Mouse (Mus musculus): ENCODE data around the gene Hadha. TPM values are rescaled to one million over a fixed set of nuclear protein-coding genes. Genes with fewer than 3 reads are reported as not detected.

Gene Hadha
- polyA plus RNA-seq, 1 experiment, result 31.6 TPM

DNA sequence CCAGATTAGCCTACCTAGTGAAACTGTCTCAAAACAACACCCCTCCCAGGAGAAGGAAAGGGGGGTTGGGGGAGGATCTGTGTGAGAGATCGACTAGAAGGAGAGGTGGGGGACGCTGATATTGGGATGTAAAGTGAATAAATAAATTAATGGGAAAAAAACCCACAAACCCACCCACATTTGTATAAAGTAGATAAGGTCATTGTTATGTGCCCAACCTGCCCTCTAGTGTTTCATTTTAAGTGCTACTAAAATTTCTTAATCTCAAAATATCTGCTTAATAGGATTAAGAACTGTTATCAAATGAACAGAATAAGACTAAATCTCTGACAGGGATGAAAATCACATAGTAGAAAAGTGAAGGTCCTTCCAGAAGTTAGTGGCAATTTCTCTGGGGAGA is 60.6 kb downstream of the Hadha start:
- Histone ChIP-seq H3K4me1 (peaks cover 4% of the 10 kb centered on the region; the same call in 1 of the 2 replicates), H3K27me3 (replicated peaks) (peaks cover 19% of the 10 kb centered on the region), H3K4me3 (replicated peaks) (no peak overlapping the region), H3K9me3 (peaks cover 4% of the 10 kb centered on the region), H3K36me3 (replicated peaks; ENCODE audit: low read length) (no peaks in the 10 kb centered on the region)
- TF ChIP-seq GATA1 (IDR thresholded peaks at IDR 0.05; ENCODE audit: borderline replicate concordance, low read length) (no peak), FLI1 (IDR thresholded peaks at IDR 0.05; ENCODE audit: low read length) (no peak)

DNA sequence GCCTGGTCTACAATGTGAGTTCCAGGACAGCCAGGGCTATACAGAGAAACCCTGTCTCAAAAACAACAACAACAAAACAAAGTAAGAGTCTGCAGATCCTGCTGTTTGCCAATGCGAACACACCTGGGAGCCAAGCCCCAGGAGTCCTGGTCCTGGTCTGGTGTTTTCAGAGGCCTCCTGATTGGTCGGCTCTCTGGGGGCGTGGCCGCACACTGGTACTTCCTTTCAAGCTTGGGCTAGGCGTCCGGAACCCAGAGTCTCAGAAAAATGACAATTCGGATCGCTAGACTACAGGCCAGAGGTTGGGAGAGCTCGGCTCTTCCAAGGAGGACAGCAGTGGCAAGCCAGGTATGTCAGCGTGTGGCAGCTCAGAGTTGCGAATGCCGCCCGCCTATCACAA is 62.3 kb downstream of the Hadha start:
- H3K4me3 ChIP-seq (replicated peaks), result no peak overlapping the region
- H3K4me1 ChIP-seq, result no peaks in the 10 kb centered on the region; the same call in 1 of the 2 replicates

DNA sequence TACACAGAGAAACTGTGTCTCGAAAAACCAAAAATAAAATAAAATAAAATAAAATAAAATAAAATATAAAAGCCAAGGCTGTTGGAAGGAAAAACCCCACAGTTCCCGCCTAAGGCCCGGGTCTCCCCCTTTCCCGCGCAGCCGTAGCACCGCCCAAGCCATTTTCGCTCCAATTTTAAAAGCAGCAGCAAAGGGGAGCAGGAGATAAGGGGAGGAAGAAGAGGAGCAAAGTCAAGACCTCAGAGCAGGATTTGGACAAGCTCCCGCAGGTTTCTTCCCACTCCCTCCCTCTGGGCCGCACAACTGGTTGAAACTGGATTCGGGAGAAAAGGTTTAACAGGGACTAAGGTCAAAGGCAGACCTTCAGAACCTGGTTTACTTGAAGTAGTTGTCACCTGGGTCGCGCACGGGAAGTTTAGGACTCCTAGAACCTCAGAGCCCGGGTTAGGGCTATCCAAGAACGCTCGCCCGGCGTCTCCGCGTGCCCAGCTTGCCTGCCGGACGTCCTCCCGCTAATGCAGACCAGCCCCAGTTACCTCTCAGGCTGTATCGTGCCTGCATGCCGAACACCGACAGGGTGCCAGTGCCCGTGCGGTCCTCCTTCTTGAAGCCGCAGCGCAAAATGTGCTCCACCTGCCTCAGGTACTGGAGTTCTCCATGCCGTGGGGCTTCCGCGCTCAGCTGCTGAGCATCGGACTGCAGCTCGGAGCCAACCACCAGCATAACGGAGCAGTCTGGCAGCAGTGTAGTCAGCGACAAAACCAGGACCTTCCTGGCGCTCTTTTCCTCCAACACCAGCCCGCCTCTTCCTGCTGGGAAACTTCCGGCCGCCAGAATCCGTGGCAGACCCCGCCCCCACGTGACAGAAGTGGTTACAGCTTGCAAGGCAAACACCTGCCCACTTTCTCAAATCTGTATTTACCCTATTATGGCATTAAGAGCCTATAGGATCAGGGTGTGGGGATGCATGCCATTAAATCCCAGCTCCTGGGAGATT is 81.8 kb downstream of the Hadha start, which contains the start of gene Tyms:
Tyms (minus strand) TSS at position 793 of the 997 bp plus-strand sequence.
- H3K36me3 ChIP-seq (replicated peaks; ENCODE audit: low read length), result peaks cover 32% of the 10 kb centered on the region
- TF ChIP-seq FLI1 (IDR thresholded peaks at IDR 0.05; ENCODE audit: low read length) (no peak), GATA1 (IDR thresholded peaks at IDR 0.05; ENCODE audit: borderline replicate concordance, low read length) (no peak)
- peaks cover 25% of the 10 kb centered on the region for H3K4me1 ChIP-seq
- peak within 1 kb of the TSS; percentile 97 for H3K4me3 ChIP-seq (replicated peaks)
- H3K9me3 ChIP-seq, result no peaks in the 10 kb centered on the region
- H3K27me3 ChIP-seq (replicated peaks), result no peaks in the 10 kb centered on the region

More for the DNA sequence above, 62.3 kb downstream of the Hadha start:
- peaks cover 4% of the 10 kb centered on the region; the same call in 1 of the 2 replicates for H3K9me3 ChIP-seq
- TF ChIP-seq FLI1 (IDR thresholded peaks at IDR 0.05; ENCODE audit: low read length) (no peak), GATA1 (IDR thresholded peaks at IDR 0.05; ENCODE audit: borderline replicate concordance, low read length) (no peak)
- H3K36me3 ChIP-seq (replicated peaks; ENCODE audit: low read length), result no peaks in the 10 kb centered on the region
- H3K27me3 ChIP-seq (replicated peaks), result peaks cover 7% of the 10 kb centered on the region

DNA sequence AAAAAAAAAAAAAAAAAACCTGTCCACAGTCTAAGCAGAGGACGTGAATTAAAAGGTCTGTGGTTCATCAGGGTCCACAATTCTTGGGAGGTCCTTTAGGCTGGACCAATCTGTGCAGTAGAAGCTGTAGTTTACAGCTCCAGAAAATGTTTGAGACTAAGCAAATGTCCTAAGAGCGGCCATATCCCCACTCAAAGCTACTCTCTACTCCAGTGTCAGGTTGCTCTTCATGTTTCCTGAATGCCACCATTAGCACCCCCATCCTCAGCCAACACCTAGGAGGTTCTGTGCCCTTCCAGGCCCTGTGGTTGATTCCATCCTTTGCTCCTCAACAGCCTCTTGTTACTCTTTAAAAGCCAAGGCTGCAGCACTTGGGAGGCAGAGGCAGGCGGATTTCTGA is 82.6 kb downstream of the Hadha start:
- peaks cover 39% of the 10 kb centered on the region for H3K36me3 ChIP-seq (replicated peaks; ENCODE audit: low read length)
- H3K27me3 ChIP-seq (replicated peaks), result no peaks in the 10 kb centered on the region
- no peaks in the 10 kb centered on the region for H3K9me3 ChIP-seq
- H3K4me1 ChIP-seq, result peaks cover 25% of the 10 kb centered on the region
- TF ChIP-seq GATA1 (IDR thresholded peaks at IDR 0.05; ENCODE audit: borderline replicate concordance, low read length), result no peak
- TF ChIP-seq FLI1 (IDR thresholded peaks at IDR 0.05; ENCODE audit: low read length), result no peak
- peak overlapping the region; percentile 88 for H3K4me3 ChIP-seq (replicated peaks)

DNA sequence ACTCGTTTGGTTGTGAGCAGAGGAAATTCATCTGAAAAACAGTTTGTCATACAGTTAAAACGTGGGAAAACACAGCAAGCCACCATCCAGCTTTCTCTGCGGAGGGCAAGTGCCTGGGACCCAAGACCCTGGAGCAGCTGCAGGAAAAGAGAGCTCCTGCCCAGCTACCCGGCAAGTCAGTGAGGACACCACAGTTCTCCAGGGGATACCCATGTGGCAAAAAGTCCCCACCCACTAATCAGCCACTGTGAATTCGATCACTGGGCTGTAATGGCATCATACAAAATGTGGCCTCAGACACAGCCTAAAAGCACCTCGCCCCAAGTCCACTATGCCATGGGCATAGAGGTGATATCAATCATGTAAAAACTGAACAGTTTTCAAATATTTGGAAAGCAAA is 83.3 kb downstream of the Hadha start:
- Histone ChIP-seq H3K4me3 (replicated peaks) (no peak overlapping the region), H3K9me3 (no peaks in the 10 kb centered on the region), H3K36me3 (replicated peaks; ENCODE audit: low read length) (peaks cover 46% of the 10 kb centered on the region), H3K27me3 (replicated peaks) (no peaks in the 10 kb centered on the region), H3K4me1 (peaks cover 25% of the 10 kb centered on the region)
- TF ChIP-seq GATA1 (IDR thresholded peaks at IDR 0.05; ENCODE audit: borderline replicate concordance, low read length), result no peak
- TF ChIP-seq FLI1 (IDR thresholded peaks at IDR 0.05; ENCODE audit: low read length), result no peak

Other genes starting within 250 kb of the Hadha start
- gene Il6, start 142.0 kb downstream of the Hadha start, polyA plus RNA-seq (2012; ENCODE audit: insufficient read depth, low replicate concordance), result not detected in 2 replicates
- 8.9 and 19.3 TPM in 2 replicates for gene Tyms, start 81.5 kb downstream of the Hadha start, polyA plus RNA-seq (2012; ENCODE audit: insufficient read depth, low replicate concordance)
- gene Garem2, start 50.0 kb downstream of the Hadha start, polyA plus RNA-seq (2012; ENCODE audit: insufficient read depth, low replicate concordance), result 0.44 and 0.56 TPM in 2 replicates
- not detected in 2 replicates for gene 3110082J24Rik, start 49.1 kb downstream of the Hadha start, polyA plus RNA-seq (2012; ENCODE audit: insufficient read depth, low replicate concordance)
- 5.2 and 30.8 TPM in 2 replicates for gene Hadhb, start 86 bp upstream of the Hadha start, polyA plus RNA-seq (2012; ENCODE audit: insufficient read depth, low replicate concordance)
- gene Adgrf3, start 50.6 kb upstream of the Hadha start, polyA plus RNA-seq (2012; ENCODE audit: insufficient read depth, low replicate concordance), result not detected in 2 replicates
- 0.96 TPM in 1 of 2 replicates, not detected in the other for gene Selenoi, start 77.4 kb upstream of the Hadha start, polyA plus RNA-seq (2012; ENCODE audit: insufficient read depth, low replicate concordance)
- gene Drc1, start 126.2 kb upstream of the Hadha start, polyA plus RNA-seq (2012; ENCODE audit: insufficient read depth, low replicate concordance), result not detected in 2 replicates

All from megakaryocyte, embryonic 14.5 days (primary cell).